Mouse (Mus musculus): ENCODE measurements around the gene Zfp523.

DNA sequence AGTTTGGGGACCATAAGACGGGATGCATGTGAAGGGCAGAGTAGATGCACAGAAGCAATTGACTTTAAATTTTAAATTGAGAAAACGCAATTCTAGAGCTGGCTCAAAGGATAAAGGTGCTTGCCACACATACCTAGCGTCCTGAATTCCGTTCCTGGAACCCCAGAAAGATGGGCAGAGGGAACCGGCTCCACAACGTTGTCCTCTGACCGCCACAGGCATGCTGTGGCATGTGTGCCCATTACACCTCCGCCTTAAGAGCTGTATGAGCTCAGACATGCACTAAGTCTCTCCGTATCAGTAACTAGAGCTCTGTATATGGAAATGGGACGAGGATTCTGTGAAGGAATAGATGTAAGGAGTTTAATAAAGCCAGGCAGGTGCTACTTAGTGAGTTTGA lies 47.7 kb downstream of the Zfp523 start:
- no peak for TF ChIP-seq CTCF (IDR thresholded peaks at IDR 0.05; ENCODE audit: low read depth)
- no peak for TF ChIP-seq EP300 (IDR thresholded peaks at IDR 0.05; ENCODE audit: low read depth)

Measured in liver, embryonic 14.5 days (tissue).